Mouse (Mus musculus): ENCODE results near the gene Smarcc2. TPM values are rescaled to one million over a fixed set of nuclear protein-coding genes. Genes with fewer than 3 reads are reported as not detected.

Smarcc2 gene
- polyA plus RNA-seq, 1 experiment = 26.3 TPM

DNA sequence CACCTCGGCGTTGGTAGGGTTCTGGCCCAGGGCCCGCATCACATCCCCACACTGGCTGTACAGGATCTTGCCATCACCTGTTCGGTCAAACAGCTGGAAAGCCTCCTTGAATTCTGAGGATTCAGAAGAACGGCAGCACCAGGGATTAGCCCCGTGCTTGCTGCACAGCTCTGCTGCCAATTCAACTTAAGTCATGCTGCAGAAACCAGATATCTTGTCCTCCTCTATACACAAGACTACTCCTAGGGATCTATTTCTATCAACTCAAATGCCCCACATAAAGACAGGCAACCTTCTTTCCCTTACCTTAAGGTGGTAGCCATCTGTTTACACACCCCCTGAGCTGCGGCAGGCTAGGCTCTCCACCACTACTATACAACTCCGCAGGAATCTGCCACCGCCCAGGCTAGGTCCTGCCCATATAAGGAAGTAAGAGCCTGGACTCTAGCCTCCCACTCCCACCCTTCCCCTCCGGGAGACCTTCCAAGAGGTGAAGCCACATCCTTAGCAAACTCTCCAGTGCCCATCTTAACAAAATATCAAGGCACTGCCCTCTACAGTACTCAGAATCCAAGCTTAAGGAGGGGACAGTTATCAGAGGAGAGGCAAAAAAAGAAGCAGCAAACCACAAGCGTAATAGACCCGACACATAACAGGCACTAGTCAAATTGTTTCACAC, 33.7 kb downstream of the Smarcc2 start:
- peak overlapping the region; percentile 70 for H3K9ac ChIP-seq (ENCODE audit: low read depth, poor library complexity, severe bottlenecking)
- H3K27me3 ChIP-seq (ENCODE audit: control insufficient read depth, insufficient read depth, low read length, poor library complexity, severe bottlenecking) = no peaks in the 10 kb centered on the region
- H3K36me3 ChIP-seq (ENCODE audit: control insufficient read depth, insufficient read depth, low read length, poor library complexity, severe bottlenecking) = peaks cover 10% of the 10 kb centered on the region
- H3K4me3 ChIP-seq (ENCODE audit: low read depth, low read length) = peak overlapping the region; percentile 93
- H3K27ac ChIP-seq (ENCODE audit: insufficient read depth, low read length) = peak overlapping the region; percentile 49
- TF ChIP-seq CTCF (IDR thresholded peaks at IDR 0.05; ENCODE audit: low read depth, low read length) = no peak
- no peak for TF ChIP-seq EP300 (IDR thresholded peaks at IDR 0.05; ENCODE audit: insufficient read depth, low read depth, low read length)
- no peak for TF ChIP-seq POLR2A (IDR thresholded peaks at IDR 0.05; ENCODE audit: insufficient read depth, low read length)
- H3K9me3 ChIP-seq (replicated peaks; ENCODE audit: control insufficient read depth, insufficient read depth, low read length, poor library complexity, severe bottlenecking) = no peaks in the 10 kb centered on the region
- H3K4me1 ChIP-seq (ENCODE audit: control insufficient read depth, insufficient read depth, low read length) = peaks cover 5% of the 10 kb centered on the region

DNA sequence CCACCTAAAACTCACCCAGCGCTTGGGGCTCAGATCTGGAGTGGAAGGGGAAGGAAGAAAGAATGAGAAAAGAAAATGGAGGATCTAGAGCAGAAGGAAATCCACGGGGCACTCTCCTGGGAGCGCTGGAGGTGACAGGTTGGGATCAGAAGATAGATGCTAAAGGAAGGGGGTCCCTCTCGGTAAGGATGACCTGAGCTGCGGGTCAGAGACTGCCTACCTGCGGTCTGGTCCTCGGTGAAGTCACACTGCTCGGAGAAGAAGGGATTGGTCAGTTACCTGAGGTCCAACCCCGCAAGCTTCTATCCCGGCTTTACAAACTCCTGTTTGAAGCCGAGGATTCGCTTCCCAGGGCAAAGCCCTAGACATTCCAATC, 34.3 kb downstream of the Smarcc2 start:
- Histone ChIP-seq H3K36me3 (ENCODE audit: control insufficient read depth, insufficient read depth, low read length, poor library complexity, severe bottlenecking) (peaks cover 10% of the 10 kb centered on the region), H3K4me3 (ENCODE audit: low read depth, low read length) (peak overlapping the region; percentile 93), H3K9ac (ENCODE audit: low read depth, poor library complexity, severe bottlenecking) (peak overlapping the region; percentile 70), H3K9me3 (replicated peaks; ENCODE audit: control insufficient read depth, insufficient read depth, low read length, poor library complexity, severe bottlenecking) (no peaks in the 10 kb centered on the region), H3K27me3 (ENCODE audit: control insufficient read depth, insufficient read depth, low read length, poor library complexity, severe bottlenecking) (no peaks in the 10 kb centered on the region), H3K4me1 (ENCODE audit: control insufficient read depth, insufficient read depth, low read length) (peaks cover 5% of the 10 kb centered on the region), H3K27ac (ENCODE audit: insufficient read depth, low read length) (peak overlapping the region; percentile 49)
- TF ChIP-seq CTCF (IDR thresholded peaks at IDR 0.05; ENCODE audit: low read depth, low read length) (no peak), POLR2A (IDR thresholded peaks at IDR 0.05; ENCODE audit: insufficient read depth, low read length) (no peak), EP300 (IDR thresholded peaks at IDR 0.05; ENCODE audit: insufficient read depth, low read depth, low read length) (no peak)

DNA sequence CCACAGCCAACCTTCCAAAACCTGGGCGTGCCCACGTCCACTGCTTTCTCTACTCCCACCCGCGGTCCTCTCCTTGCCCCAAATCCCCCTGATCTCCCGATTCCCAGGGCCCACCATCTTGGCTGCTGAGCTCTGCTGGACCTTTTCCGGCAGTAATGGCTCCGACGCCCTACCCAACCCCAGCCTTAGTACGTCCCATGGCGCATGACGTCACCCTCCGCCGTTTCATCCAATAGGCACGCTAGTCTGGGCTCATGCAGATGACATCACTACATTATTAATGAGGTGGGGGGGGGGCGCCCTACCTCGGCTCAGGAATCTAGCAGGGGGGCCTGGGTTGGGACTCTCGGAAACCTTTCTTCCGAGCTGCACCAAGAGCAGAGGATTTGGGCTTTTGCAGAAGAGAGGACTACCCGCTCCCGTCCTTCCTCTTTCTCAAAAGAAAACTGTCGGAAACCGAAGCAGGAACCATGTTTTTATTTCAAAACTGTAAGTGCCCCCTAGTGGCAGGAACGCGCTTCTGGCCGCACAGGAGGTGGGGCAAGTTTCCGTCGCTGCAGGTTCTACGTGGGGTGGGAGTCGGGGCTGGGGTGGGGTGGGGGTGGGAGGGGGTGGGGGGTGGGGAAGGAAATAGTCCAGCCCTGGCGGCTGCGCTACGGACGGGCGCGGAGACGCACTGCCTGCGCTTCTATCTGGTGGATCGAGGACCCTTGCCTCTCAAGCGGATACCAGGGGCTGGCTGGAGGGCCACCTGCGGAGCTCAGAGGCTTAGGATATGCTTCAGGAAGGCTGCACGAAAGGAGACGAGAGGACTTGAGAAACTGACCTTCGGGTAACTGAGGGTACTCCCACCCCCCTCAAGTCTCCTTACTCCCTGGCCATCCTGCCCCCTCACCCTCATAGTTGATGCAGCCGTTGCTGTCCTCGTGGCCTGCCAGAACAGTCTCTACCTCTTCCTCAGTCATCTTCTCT, 34.9 kb downstream of the Smarcc2 start, which contains the start of gene Myl6:
Myl6 (minus strand) TSS at position 451 of the 972 bp plus-strand sequence.
- peak within 1 kb of the TSS; percentile 93 for H3K4me3 ChIP-seq (ENCODE audit: low read depth, low read length)
- H3K9ac ChIP-seq (ENCODE audit: low read depth, poor library complexity, severe bottlenecking) = peak within 1 kb of the TSS; percentile 70
- H3K36me3 ChIP-seq (ENCODE audit: control insufficient read depth, insufficient read depth, low read length, poor library complexity, severe bottlenecking) = peaks cover 10% of the 10 kb centered on the region
- TF ChIP-seq CTCF (IDR thresholded peaks at IDR 0.05; ENCODE audit: low read depth, low read length) = peak; percentile 56
- 0 out of 2 replicates have a peak, but pooled peaks have one; percentile 14 for TF ChIP-seq EP300 (IDR thresholded peaks at IDR 0.05; ENCODE audit: insufficient read depth, low read depth, low read length)
- peak; percentile 94 for TF ChIP-seq POLR2A (IDR thresholded peaks at IDR 0.05; ENCODE audit: insufficient read depth, low read length)
- H3K4me1 ChIP-seq (ENCODE audit: control insufficient read depth, insufficient read depth, low read length) = peaks cover 5% of the 10 kb centered on the region
- H3K27me3 ChIP-seq (ENCODE audit: control insufficient read depth, insufficient read depth, low read length, poor library complexity, severe bottlenecking) = no peaks in the 10 kb centered on the region
- H3K9me3 ChIP-seq (replicated peaks; ENCODE audit: control insufficient read depth, insufficient read depth, low read length, poor library complexity, severe bottlenecking) = no peaks in the 10 kb centered on the region
- H3K27ac ChIP-seq (ENCODE audit: insufficient read depth, low read length) = peak within 1 kb of the TSS; percentile 84

DNA sequence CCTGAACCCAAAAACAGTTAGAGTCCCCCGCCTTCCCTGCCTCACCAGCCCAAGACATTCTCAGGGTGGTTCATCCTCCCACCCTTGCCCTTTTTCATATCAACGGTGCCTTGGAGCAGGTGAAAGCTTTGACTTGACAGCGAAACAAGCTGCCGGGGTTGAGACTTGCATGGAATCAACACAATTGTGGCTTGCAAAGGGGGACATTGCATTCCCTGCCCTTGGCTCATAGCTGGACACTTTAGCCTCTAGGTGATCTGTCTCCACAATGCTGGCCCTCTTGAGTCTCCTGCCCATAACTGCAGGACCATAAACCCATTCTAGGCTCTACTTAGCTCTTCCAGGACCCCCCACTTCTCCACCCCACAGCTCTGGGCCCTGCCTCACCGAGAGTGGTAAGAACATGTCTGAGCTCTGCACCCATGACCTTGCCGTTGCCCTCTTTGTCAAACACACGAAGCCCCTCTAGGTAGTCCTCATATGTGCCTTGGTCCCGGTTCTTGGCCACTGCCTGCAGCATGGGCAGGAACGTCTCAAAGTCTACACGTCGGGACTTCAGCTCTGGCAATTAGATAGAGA, 35.7 kb downstream of the Smarcc2 start:
- Histone ChIP-seq H3K4me1 (ENCODE audit: control insufficient read depth, insufficient read depth, low read length) (peaks cover 5% of the 10 kb centered on the region), H3K27ac (ENCODE audit: insufficient read depth, low read length) (0 out of 2 replicates have a peak overlapping the region, but pooled peaks have one; percentile 32), H3K4me3 (ENCODE audit: low read depth, low read length) (peak overlapping the region; percentile 79), H3K27me3 (ENCODE audit: control insufficient read depth, insufficient read depth, low read length, poor library complexity, severe bottlenecking) (no peaks in the 10 kb centered on the region), H3K36me3 (ENCODE audit: control insufficient read depth, insufficient read depth, low read length, poor library complexity, severe bottlenecking) (peaks cover 10% of the 10 kb centered on the region), H3K9ac (ENCODE audit: low read depth, poor library complexity, severe bottlenecking) (peak overlapping the region; percentile 70), H3K9me3 (replicated peaks; ENCODE audit: control insufficient read depth, insufficient read depth, low read length, poor library complexity, severe bottlenecking) (no peaks in the 10 kb centered on the region)
- TF ChIP-seq EP300 (IDR thresholded peaks at IDR 0.05; ENCODE audit: insufficient read depth, low read depth, low read length) = no peak
- TF ChIP-seq CTCF (IDR thresholded peaks at IDR 0.05; ENCODE audit: low read depth, low read length) = no peak
- no peak for TF ChIP-seq POLR2A (IDR thresholded peaks at IDR 0.05; ENCODE audit: insufficient read depth, low read length)

DNA sequence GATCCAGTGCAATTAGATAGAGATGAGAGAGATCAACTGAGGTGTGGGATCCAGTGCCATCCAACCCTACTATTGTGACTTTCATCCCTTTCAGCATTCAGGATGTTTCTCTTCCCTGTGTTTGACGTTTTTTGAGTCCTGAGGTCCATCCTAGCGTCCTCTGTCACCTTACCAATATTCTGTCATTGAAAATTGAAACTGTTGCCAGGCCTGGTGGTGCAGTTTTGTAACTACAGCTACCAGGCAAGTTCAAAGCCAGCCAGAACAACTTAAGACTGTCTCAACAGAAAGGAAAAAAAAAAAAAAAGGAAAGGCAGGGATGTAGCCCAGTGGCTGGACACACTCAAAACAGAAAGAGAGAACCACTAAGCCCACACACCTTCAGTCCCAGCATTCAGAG, 36.2 kb downstream of the Smarcc2 start:
- no peak overlapping the region for H3K27ac ChIP-seq (ENCODE audit: insufficient read depth, low read length)

More for the DNA sequence above, 36.2 kb downstream of the Smarcc2 start:
- Histone ChIP-seq H3K36me3 (ENCODE audit: control insufficient read depth, insufficient read depth, low read length, poor library complexity, severe bottlenecking) (peaks cover 7% of the 10 kb centered on the region), H3K4me3 (ENCODE audit: low read depth, low read length) (no peak overlapping the region), H3K27me3 (ENCODE audit: control insufficient read depth, insufficient read depth, low read length, poor library complexity, severe bottlenecking) (no peaks in the 10 kb centered on the region), H3K9ac (ENCODE audit: low read depth, poor library complexity, severe bottlenecking) (peak overlapping the region; percentile 70), H3K4me1 (ENCODE audit: control insufficient read depth, insufficient read depth, low read length) (peaks cover 3% of the 10 kb centered on the region), H3K9me3 (replicated peaks; ENCODE audit: control insufficient read depth, insufficient read depth, low read length, poor library complexity, severe bottlenecking) (no peaks in the 10 kb centered on the region)
- TF ChIP-seq CTCF (IDR thresholded peaks at IDR 0.05; ENCODE audit: low read depth, low read length) (no peak), POLR2A (IDR thresholded peaks at IDR 0.05; ENCODE audit: insufficient read depth, low read length) (no peak), EP300 (IDR thresholded peaks at IDR 0.05; ENCODE audit: insufficient read depth, low read depth, low read length) (no peak)

Measured in ES-Bruce4 (cell line).